Mouse (Mus musculus) WW6 (cell line): ENCODE results near the gene Zfp287.
"Not testable (repeated sequence)": the region's sequence is repeated elsewhere in the genome, so short reads cannot be mapped to it uniquely, and the experiment has no call there.

Source experiments
- DNase-seq: peaks from one replicate; pipeline ENCODE4 v3.0.0-alpha.2; 2013; ENCODE audit warnings: low read depth, low spot score

The Zfp287 gene

GRCm38 (mm10) chr11:62731311-62732021 is at the start of gene Zfp287:
Gene Zfp287, minus strand, starts transcription at chr11:62731905.
- peak; percentile 67 for DNase-seq

GRCm38 (mm10) chr11:62776510-62776909 is 44.8 kb upstream of the Zfp287 start:
- no peak for DNase-seq

- no peak for DNase-seq
Measured at GRCm38 (mm10) chr11:62760755-62761457, 29.2 kb upstream of the Zfp287 start.

- no peak for DNase-seq
Measured at GRCm38 (mm10) chr11:62758491-62758890, 26.8 kb upstream of the Zfp287 start.

- DNase-seq = no peak
Measured at GRCm38 (mm10) chr11:62757906-62758305, 26.2 kb upstream of the Zfp287 start.

- no peak for DNase-seq
Measured at GRCm38 (mm10) chr11:62757143-62757507, 25.4 kb upstream of the Zfp287 start.

- DNase-seq = peak; percentile 99
Measured at GRCm38 (mm10) chr11:62756456-62757142, 24.9 kb upstream of the Zfp287 start.

- no peak for DNase-seq
Measured at GRCm38 (mm10) chr11:62752780-62753179, 21.1 kb upstream of the Zfp287 start, which contains the start of gene Gm10428. Gene Gm10428, plus strand, starts transcription at chr11:62753100.

- no peak for DNase-seq
Measured at GRCm38 (mm10) chr11:62752191-62752590, 20.5 kb upstream of the Zfp287 start.

GRCm38 (mm10) chr11:62749445-62749844 is 17.7 kb upstream of the Zfp287 start:
- not testable (repeated sequence) for DNase-seq

- no peak for DNase-seq
Measured at GRCm38 (mm10) chr11:62748062-62748461, 16.4 kb upstream of the Zfp287 start.

GRCm38 (mm10) chr11:62747227-62747626 is 15.5 kb upstream of the Zfp287 start:
- DNase-seq = no peak

- DNase-seq = peak; percentile 65
Measured at GRCm38 (mm10) chr11:62746001-62746533, 14.4 kb upstream of the Zfp287 start.

- no peak for DNase-seq
Measured at GRCm38 (mm10) chr11:62744103-62744502, 12.4 kb upstream of the Zfp287 start.

- no peak for DNase-seq
Measured at GRCm38 (mm10) chr11:62742261-62742957, 10.7 kb upstream of the Zfp287 start.

GRCm38 (mm10) chr11:62741186-62741585 is 9.5 kb upstream of the Zfp287 start:
- DNase-seq = no peak

GRCm38 (mm10) chr11:62732665-62733064 is 960 bp upstream of the Zfp287 start:
- no peak for DNase-seq

- DNase-seq = no peak
Measured at GRCm38 (mm10) chr11:62732022-62732387, 300 bp upstream of the Zfp287 start.

- DNase-seq = no peak
Measured at GRCm38 (mm10) chr11:62728276-62728675, 3.4 kb downstream of the Zfp287 start.

- no peak for DNase-seq
Measured at GRCm38 (mm10) chr11:62710657-62711056, 21.0 kb downstream of the Zfp287 start.

GRCm38 (mm10) chr11:62708252-62708651 is 23.5 kb downstream of the Zfp287 start:
- no peak for DNase-seq

- no peak for DNase-seq
Measured at GRCm38 (mm10) chr11:62706141-62706540, 25.6 kb downstream of the Zfp287 start.
